Mouse (Mus musculus): ENCODE measurements at regions not wholly inside any gene's neighbourhood (a gene's known extent, or its start where the extent isn't known, plus 50 kb on each side); places are given as distances from the start of the nearest gene placed in this dataset.

- no peak for TF ChIP-seq CTCF (IDR thresholded peaks at IDR 0.05; ENCODE audit: extremely low read depth, insufficient read length, insufficient replicate concordance, low read depth, low read length)
- no peak for TF ChIP-seq POLR2A (IDR thresholded peaks at IDR 0.05; ENCODE audit: low read depth, low read length)
Measured at GRCm38 (mm10) chr15:56856057-56856456, 621.4 kb downstream of the Slc22a22 start.
